Mouse (Mus musculus) stomach, postnatal 0 days (tissue): Measurements from ENCODE around the gene Paqr5.

ENCODE experiments used
- CTCF ChIP-seq: IDR thresholded peaks from 2 replicates; pipeline ENCODE4 v1.5.1; 2016; ENCODE audit warnings: antibody characterized with exemption, low read depth, mild to moderate bottlenecking, moderate library complexity
- EP300 ChIP-seq: optimal IDR thresholded peaks from 2 replicates; pipeline ENCODE3; 2016; ENCODE audit warnings: antibody characterized with exemption

GRCm38 (mm10) chr9:61925086-61925660, 101.5 kb downstream of the Paqr5 start:
- TF ChIP-seq CTCF (no peak), EP300 (no peak)
